Mouse (Mus musculus): ENCODE results near the gene Spag9.
A peak's percentile ranks its signal among the peaks of the same experiment; 100 is the strongest.

The Spag9 gene

DNA sequence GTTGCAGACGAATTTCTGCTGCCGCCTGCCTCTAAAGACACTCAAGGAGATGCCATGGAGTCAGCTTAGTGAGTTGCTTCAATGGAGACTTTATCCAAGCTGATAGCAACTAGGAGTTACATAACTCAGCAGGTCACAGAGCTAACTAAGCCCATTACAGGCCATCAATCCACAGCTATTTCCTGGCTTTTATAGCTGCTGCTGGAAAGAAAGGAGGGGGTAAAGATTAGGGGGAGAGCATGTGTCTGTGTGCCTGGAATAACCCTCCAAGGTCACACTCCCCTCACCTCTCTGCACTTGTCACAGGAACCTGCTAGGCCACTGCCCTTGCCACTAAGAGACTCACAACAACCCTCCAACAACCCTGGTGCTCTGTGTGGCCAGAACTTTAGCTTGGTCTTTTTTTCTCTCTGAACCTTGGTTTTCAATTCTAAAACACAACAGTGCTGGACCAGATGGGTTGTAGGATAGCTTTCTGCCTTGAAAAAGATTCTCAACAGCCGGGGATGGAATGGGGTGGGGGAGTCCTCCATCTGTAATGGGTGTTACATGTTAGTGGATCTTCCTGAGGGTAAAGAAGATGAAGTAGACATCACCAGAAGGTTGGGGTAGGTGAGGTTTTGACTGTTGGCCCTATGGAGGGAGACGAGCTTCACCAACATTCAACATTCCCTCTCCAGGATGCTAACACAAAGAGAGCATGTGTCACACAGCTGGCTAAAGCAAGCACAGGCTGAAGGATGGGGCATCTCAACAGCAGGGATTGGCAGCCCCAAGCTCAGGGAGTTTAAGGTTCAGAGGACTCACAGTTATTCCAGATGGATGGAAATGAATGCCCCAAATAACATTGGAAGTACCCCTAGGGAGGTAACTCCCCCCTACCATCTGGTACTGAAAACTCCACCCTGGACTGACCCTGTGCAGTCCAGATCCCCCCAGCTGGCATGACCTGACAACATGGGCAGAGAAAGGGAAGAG is 134.5 kb downstream of the Spag9 start:
- DNase-seq (ENCODE audit: low spot score in 2 of 2), result no peak

- peak in 1 of 2 experiments; percentile 77 for DNase-seq (ENCODE audit: low spot score in 2 of 2)
Measured at GRCm38 (mm10) chr11:94133344-94133955, 137.6 kb downstream of the Spag9 start.

GRCm38 (mm10) chr11:94134076-94134838 is 138.4 kb downstream of the Spag9 start:
- DNase-seq (ENCODE audit: low spot score in 2 of 2), result peak in 1 of 2 experiments; percentile 56

GRCm38 (mm10) chr11:94135581-94136001 is 139.7 kb downstream of the Spag9 start:
- no peak for DNase-seq (ENCODE audit: low spot score in 2 of 2)

DNA sequence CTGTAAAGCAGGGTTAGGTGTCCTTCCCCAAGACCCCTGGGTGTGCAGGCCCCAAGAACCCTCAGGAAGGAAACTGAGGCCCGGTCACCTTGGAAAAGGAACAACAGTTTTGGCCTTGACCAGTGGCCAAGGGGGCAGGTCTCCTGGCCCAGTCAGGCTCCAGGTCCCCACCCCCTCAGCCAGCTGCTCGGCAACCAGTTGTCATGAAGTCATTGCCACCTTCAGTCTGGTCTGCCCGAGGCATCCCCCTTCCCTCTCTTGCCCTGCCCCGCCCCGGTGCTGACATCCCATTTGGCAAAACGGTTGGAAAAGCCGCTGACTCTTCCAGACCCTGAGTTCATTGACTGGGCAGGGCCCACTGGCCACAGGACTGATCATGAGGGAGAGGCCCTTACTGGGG is 140.8 kb downstream of the Spag9 start:
- DNase-seq (ENCODE audit: low spot score in 2 of 2), result no peak

DNA sequence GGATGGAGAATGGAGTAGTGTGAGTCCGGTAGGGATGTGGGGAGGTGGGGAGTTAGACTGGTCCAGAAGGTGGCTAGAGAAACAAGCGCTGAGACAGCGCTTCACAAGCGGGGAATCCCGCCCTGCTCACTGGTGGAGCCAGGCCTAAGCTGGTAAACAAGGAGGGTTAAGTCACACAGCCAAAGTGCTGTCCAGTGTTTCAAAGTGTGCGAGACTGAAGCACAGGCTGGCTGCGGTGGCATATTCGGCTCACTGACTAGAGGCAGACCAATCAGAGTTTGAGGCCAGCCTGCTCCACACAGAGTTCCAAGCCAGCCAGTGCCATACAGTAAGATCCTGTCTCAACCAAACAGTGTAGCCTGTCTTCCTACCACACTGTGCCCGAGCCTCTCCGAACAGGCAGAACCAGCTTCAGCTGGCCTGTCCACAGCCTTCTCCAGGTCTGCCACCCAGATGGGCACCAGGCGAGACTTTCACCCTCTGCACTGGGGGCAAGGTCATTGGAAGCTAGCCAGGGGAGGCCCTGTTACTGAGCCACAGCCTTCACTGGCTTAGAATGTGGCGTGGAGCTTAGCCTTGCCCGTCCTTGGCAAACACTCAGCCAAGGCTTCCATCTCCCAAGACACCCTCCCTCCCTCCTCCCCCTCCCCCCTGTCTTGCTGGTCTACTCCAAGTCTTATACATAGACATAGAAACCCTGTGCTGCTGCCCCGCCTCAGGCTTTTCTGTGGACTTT is 141.6 kb downstream of the Spag9 start:
- DNase-seq (ENCODE audit: low spot score in 2 of 2), result no peak

DNA sequence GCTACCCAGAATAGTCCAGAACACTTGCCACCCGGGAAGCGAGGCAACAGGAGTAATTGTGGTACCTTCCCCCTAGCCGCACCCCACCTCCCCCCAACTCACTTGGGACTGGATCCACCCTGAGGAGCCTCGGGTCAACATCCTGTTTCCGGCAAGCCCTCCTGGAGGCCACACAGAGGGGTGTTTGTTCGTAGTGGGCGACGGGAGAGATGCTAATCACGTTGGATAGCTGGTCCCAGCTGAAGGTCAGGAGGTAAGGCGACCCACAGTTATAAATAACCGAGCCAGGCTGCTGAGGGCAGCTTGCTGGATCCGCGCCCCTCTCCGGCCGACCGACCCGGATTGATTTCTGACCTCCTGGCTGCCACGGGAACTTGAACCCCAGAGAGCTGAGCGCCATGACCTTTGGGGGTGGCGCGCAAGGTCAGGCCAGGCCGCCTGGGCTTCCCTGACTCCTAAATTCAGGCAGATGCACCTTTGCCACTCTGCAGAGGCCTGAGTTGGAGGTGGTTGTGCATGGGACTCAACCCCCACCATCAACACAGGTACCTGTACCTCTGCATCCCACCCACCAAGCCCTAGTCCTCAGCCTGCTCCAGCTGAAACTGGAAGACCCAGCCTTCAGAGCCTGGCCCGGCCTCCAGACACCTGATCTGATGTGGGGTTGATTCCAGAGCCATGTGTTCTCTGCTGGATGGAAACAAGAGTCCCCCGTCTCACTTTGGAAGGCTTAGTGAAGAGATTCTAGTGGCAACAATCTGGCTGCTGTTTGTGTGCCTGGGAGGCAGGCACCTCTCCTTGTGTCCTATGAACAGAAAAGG is 142.7 kb downstream of the Spag9 start:
- DNase-seq (ENCODE audit: low spot score in 2 of 2), result no peak

DNA sequence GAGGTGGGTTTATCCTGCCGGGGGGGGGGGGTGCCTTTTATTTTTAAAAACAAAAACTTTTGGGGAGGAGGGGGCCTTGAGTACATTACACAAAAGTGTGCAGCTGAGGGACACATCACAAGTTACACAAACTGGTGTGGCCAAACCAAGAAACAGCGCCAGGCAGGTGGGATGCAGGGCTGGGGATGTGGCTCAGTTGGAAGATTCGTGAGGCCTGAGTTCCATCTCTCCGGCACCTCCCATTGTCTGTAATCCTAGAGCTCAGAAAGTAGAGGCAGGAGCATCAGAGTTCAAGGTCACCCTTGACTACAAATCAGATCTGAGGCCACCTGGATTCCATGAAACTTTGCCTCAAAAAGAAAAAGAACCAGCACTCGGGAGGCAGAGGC is 143.3 kb downstream of the Spag9 start:
- no peak for DNase-seq (ENCODE audit: low spot score in 2 of 2)

GRCm38 (mm10) chr11:94140540-94140939 is 144.6 kb downstream of the Spag9 start:
- no peak for DNase-seq (ENCODE audit: low spot score in 2 of 2)

GRCm38 (mm10) chr11:94141564-94141963 is 145.7 kb downstream of the Spag9 start:
- DNase-seq (ENCODE audit: low spot score in 2 of 2), result no peak

- DNase-seq (ENCODE audit: low spot score in 2 of 2), result no peak
Measured at GRCm38 (mm10) chr11:94143336-94143735, 147.4 kb downstream of the Spag9 start.

- DNase-seq (ENCODE audit: low spot score in 2 of 2), result peak; percentile 76 to 83
Measured at GRCm38 (mm10) chr11:94144771-94145539, 149.1 kb downstream of the Spag9 start.

- DNase-seq (ENCODE audit: low spot score in 2 of 2), result no peak
Measured at GRCm38 (mm10) chr11:94146049-94146605, 150.2 kb downstream of the Spag9 start.

- no peak for DNase-seq (ENCODE audit: low spot score in 2 of 2)
Measured at GRCm38 (mm10) chr11:94146733-94147485, 151.0 kb downstream of the Spag9 start.

- no peak for DNase-seq (ENCODE audit: low spot score in 2 of 2)
Measured at GRCm38 (mm10) chr11:94148105-94148696, 152.3 kb downstream of the Spag9 start.

GRCm38 (mm10) chr11:94148931-94149491 is 153.1 kb downstream of the Spag9 start:
- DNase-seq (ENCODE audit: low spot score in 2 of 2), result peak in 1 of 2 experiments; percentile 69

GRCm38 (mm10) chr11:94149509-94150259 is 153.8 kb downstream of the Spag9 start:
- no peak for DNase-seq (ENCODE audit: low spot score in 2 of 2)

All from frontal cortex, postnatal 10 days (tissue).